Mouse (Mus musculus): ENCODE results near the gene Polr2a.

DNA sequence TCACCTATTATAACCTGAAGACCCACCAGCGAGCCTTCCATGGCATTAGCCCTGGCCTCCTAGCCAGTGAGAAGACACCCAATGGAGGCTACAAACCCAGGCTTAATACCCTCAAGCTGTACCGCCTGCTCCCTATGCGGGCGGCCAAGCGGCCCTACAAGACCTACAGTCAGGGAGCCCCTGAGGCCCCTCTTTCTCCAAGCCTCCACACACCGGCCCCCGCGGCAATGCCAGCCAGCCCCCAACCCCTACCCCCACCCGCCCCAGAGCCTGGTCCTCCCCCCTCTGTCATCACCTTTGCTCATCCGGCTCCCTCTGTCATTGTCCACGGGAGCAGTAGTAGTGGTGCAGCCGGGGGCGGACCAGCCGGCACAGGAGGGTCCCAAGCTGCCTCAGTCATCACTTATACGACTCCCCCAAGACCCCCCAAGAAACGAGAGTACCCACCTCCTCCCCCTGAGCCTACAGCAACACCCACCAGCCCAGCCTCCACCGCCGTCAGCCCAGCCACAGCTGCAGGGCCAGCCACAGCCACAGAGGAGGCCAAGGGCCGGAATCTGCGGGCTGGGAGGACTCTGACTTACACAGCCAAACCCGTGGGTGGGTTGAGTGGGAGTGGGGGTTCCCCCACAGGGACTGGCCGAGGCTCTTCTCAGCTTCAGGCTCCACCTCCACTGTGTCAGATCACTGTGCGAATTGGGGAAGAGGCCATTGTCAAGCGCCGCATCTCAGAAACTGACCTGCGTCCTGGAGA is 19.2 kb upstream of the Polr2a start:
- no peak for TF ChIP-seq CTCF (IDR thresholded peaks at IDR 0.05; ENCODE audit: low read depth)
- TF ChIP-seq EP300 (IDR thresholded peaks at IDR 0.05; ENCODE audit: low read depth), result no peak
